Mouse (Mus musculus) erythroblast, embryonic 14.5 days (primary cell): ENCODE measurements around the gene Gpr61.

Experiments used
- GATA1 ChIP-seq: IDR thresholded peaks from 2 replicates; pipeline ENCODE4 v1.6.1; 2012; ENCODE audit warnings: low read length, inconsistent platforms, mixed read lengths
- TAL1 ChIP-seq: IDR thresholded peaks from 3 replicates; pipeline ENCODE4 v1.6.1; 2012; ENCODE audit warnings: low read length, inconsistent platforms, mixed read lengths

DNA sequence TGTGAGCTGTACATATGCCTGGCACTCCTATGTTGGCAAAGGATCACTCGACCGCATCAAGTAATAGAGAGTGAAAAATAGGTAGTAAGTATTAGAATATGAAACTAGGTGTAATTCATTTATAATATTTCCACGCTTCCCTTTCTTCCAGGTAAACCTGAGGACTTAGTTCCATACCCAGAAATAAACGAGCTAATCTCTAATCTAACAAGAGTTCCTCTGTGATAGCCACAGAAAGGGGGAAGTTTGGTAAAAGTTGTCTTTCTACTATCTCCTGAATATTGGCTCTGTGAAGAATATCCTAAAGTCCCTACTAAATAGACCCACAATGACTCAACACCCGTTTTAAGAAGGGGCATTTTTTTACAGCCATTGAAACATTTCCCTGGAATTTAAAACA, 8.0 kb downstream of the Gpr61 start:
- no peak for TF ChIP-seq GATA1
- no peak for TF ChIP-seq TAL1
